In genomic region chr13:25127806-25128205, GRCm38 (mm10) we compare ENCODE assay signal across 18 mouse cellular contexts.
"Had no signal": no experiment of that assay in that cellular context is flagged by ENCODE, and none has a peak within 500 bp of the region (broad histone marks: within the 10 kb centered on the region; RNA-seq: fewer than 3 reads in every experiment).

No protein-coding gene starts in this region.

- ATAC-seq: midbrain, embryonic 16.5 days had no signal

- H3K27ac ChIP-seq: midbrain, embryonic 10.5 days; midbrain, embryonic 12.5 days; neural tube, embryonic 13.5 days; neural tube, embryonic 15.5 days had no signal

- H3K4me3 ChIP-seq: midbrain, embryonic 10.5 days; midbrain, embryonic 12.5 days; myocyte; neural tube, embryonic 13.5 days; neural tube, embryonic 15.5 days had no signal

- DNase-seq: lung, adult 18-20 months; lung, embryonic 14.5 days; lung, postnatal 10 days; lung, postnatal 4 days; midbrain, embryonic 14.5 days; retina, postnatal 1 day; right cerebral cortex, postnatal 14 days; right cerebral cortex, postnatal 4 days; spleen, adult 18-20 months; thymus, adult 2 months; thymus, postnatal 25 days; thymus, postnatal 4 days had no signal
